Mouse (Mus musculus) right cerebral cortex, postnatal 4 days (tissue): ENCODE data around the gene Gm20388.
A peak's percentile ranks its signal among the peaks of the same experiment; 100 is the strongest.

Experiments used
- DNase-seq: peaks from one replicate; pipeline ENCODE4 v3.0.0-alpha.2; 2022

Gm20388 gene

GRCm38 (mm10) chr8:122442781-122443180 is 2532.1 kb downstream of the Gm20388 start:
- no peak for DNase-seq

DNA sequence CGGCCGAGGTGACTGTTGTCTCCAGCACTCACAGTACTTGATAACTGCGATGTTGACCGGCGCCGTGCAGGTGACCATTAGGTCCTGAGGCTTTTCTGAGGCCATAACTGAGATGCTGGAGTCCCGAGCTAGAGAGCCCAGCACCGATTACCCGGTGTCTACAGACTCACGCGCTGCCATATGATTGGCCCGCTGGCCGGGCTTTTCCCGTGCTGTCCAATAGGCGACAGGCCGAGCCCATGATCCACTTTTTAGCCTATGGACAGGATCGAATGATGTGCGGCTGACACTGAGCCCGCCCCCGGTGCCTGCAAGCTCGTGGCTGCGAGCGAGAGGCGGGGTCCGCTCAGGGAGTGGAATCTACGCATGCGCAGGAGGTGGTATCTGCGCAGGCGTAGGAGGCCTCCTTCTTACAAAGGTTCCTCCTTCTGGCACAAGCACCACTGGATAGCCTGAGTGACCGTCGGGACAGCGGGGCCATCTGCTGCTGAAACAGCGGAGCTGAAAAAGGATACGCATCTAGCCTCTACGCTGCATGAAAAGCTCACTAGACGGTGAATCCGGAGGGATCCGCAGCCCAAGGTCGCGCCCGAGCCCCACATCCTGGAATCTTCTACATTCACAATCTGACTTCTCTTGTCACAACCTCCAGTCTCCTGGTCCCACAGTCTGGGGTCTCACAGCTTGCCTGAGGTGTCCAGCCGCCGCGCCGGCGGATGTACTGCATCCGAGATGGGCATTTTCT is 2532.8 kb downstream of the Gm20388 start, which contains the start of gene Mvd:
Gene Mvd, minus strand, starts transcription at position 161 of the 745 bp plus-strand sequence.
- peak; percentile 96 for DNase-seq

DNA sequence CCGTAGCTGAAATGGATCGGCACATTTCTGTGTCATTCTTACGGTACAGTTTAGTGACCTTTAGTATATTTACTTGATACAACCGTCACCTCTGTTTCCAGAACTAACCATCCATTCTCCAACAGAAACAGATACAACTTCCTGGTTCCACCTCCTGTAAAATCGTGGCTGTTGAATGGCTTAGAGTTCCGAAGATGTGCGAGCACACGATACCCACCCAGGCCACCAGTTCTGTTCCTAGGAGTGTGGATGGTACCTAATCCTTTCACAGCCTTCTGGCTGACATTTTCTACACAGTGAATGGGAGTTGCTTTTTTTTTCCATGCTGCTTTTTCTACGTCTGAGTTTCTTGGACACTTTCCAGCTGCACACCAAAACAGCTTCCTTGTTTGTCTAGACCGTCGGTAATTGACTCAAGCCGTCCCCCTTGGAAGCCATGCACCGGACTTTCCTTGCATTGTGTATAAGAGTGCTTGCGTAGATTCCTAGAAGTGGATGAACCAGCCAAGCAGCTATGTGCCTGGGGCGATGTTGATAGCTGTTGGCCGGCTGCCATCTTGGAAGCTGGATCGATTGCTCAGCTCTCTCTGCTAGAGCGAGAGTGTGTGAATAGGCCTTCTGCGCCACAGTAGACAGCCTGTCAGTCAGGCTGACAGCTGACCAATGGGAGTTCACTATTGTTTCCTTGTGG is 2533.6 kb downstream of the Gm20388 start:
- peak; percentile 84 for DNase-seq

DNA sequence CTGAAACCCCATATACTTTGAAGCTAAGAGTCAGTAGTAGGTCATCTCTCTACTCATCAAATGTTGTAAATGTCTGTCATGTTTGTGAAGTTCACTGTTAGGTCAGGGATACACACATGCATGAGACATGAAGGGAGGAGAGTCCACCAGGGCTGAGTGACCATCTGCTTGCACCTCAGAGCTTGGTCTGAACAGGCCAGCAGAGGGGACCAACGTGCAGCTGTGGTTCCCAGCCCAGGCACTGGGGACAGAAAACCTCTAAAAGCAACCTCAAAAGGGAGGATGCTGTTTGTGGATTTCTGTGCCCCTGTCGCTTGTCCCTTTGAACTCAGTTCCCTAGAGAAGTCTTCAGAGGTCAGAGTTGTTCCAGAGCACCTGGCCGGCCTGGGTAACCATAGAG is 2534.6 kb downstream of the Gm20388 start:
- DNase-seq: no peak

DNA sequence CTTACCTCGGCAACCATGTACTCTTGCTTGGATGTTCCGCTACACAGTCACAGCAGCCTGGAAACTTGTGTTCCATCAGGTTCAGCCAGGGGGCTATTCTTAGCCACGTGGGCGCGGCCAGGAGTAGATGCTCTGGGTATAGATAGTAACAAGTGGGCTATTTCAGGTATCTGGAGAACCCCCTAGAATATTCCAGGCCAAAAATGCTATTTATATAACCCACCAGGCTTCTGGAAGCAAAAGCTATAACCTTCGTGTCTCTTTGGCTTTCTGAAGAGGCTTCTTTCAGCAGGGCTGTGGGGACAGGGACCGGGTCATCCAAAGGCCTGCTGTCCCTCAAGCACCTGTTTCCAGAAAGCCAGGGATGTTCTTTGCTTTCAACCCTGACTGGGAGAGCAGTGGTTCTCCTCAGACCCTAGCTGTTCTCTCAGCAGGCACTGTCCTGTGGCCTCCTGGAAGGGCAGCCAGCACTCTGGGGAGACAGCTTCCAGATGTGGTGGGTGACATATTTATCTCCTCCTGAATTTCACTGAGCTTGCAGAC is 2540.6 kb downstream of the Gm20388 start:
- DNase-seq: no peak

DNA sequence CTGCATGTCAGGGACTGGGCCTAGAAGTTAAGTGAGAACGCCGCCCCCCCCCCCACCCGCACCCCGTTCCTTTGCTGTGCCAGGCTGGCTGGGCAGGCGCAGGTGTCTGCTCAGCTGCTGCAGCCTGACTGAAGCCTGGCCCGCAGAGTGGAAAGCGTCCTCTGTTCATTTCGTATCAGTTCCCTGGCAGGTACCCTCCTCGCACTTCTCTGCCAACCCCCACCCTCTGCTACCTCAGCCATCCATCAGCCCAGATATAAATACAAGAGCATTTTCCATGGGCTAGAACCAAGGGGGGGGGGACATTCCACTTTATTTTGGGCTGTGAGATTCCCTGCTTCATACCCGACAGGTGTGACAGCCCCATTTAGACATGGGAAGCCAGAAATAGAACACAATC is 2541.5 kb downstream of the Gm20388 start:
- no peak for DNase-seq

DNA sequence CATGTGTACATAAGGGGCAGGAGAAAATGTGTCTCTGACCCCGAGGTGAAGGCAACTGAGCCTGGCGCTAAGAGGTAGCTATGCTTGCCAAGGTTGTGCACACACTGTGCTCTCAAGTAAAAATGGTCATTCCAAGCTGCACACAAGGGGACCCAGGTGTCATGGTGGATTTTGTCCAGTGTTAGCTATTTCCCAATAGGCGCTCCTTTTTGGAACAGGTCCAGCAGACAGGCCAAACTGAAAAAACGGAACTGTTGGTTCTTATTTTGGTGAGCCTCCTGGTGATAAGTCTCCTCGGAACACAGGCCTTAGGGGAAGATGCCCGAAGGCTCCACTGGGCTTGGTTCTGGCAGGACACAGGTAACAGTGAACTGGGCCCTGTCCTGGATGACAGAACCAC is 2543.8 kb downstream of the Gm20388 start:
- DNase-seq: no peak

DNA sequence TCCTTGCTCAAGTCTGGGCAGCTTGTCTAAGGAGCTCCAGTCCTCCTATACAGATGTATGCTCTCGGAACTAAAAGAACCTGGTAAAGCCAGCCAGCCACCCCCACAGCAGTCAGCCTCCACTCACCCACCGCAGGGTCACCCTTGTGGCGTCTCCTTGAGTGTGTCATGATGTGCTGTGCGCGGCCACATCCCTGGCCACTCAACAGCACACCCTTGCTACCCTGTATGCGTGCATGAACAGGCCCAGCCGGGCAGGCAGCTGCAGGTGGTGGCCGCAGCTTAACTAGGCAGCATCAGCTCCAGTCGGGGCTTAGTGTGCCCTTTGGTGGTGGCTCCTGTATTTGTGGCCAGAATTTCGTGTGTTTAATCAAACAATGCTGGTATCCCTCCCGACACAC is 2546.5 kb downstream of the Gm20388 start:
- no peak for DNase-seq

GRCm38 (mm10) chr8:122459218-122459900 is 2548.7 kb downstream of the Gm20388 start:
- DNase-seq: peak; percentile 40

- DNase-seq: no peak
Measured at GRCm38 (mm10) chr8:122459990-122460389, 2549.3 kb downstream of the Gm20388 start.

- DNase-seq: no peak
Measured at GRCm38 (mm10) chr8:122460524-122461472, 2550.2 kb downstream of the Gm20388 start, which contains the start of gene Snai3. Gene Snai3 (minus strand): TSS chr8:122460733.

GRCm38 (mm10) chr8:122461473-122462148 is 2551.0 kb downstream of the Gm20388 start:
- DNase-seq: no peak

DNA sequence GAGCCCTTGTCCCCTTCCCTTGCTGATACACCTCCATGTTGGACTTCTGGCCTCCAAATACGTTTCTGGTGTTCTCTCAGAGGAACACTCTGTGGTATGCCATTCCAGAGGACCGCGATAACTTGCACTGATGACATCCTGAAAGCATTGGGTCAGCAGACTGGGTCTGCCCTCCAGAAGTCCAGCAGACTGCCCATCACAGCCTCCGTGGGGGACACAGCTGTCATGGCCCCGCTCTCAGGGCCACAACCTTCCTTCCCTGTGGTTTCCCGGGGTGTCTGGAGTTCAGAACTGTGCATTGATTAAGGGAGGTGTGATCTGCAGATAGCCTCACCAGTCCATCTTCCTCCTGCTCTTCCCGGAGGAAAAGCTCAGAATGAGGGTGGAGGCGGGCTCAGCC is 2551.9 kb downstream of the Gm20388 start:
- no peak for DNase-seq

GRCm38 (mm10) chr8:122463651-122464640 is 2553.3 kb downstream of the Gm20388 start:
- no peak for DNase-seq

- no peak for DNase-seq
Measured at GRCm38 (mm10) chr8:122464985-122465384, 2554.3 kb downstream of the Gm20388 start.

DNA sequence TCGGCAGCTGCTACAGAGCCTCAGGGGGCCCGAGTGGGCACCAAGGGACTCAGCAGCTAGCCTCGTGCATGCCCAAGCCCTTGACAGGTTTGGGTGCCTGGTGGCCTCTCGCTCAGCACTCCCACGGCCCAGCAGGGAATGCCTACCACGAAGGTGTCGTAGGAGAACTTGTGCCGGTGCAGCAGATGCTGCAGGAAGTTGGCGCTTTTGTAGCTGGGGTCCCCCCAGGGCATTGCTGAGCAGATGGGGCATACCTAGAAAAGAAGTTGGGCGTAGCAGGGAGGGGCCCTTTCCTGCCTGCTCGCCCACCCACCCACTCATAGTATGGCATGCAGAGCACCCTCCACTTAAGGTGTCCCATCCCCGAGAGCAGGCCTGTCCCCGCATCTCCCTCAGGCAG is 2557.2 kb downstream of the Gm20388 start:
- no peak for DNase-seq

DNA sequence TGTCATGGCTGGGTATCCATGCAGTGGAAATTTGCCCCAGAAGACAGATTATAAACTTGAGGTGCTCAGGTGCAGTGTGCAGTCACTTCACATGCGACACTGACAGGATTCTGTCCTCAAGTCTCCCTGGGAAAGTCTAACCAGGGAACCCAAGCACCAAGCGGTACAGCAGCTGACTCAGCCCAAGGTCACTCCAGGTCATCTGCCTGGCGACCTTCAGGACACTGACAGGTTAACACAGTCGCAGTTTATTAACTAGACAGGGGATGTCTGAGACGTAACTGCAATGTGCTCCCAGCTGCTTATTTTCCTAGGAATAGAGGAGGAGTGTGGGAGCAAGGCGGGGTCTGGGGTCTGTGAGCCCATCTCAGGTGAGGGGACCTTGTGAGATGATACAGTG is 2558.8 kb downstream of the Gm20388 start:
- DNase-seq: no peak

DNA sequence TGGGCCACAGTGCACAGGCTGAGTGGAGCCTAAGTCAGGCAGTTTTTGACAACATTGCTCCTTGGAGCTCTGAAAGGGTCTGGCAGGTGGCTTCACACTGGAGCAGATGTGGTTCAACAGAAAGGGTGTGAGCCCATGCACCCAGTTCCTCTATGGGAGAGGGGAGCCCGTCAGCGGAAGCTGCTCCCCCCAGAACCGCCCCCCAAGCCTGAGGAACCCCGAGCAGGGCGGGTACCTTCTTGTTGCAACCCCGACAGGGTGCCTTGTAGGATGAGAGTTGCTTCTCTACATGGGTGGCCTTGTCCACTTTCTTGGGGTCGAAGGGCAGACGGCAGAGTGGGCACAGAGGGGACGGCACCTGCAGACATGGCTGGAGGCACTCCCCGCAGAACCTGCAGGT is 2559.3 kb downstream of the Gm20388 start:
- no peak for DNase-seq

- DNase-seq: no peak
Measured at GRCm38 (mm10) chr8:122470691-122471090, 2560.1 kb downstream of the Gm20388 start.

DNA sequence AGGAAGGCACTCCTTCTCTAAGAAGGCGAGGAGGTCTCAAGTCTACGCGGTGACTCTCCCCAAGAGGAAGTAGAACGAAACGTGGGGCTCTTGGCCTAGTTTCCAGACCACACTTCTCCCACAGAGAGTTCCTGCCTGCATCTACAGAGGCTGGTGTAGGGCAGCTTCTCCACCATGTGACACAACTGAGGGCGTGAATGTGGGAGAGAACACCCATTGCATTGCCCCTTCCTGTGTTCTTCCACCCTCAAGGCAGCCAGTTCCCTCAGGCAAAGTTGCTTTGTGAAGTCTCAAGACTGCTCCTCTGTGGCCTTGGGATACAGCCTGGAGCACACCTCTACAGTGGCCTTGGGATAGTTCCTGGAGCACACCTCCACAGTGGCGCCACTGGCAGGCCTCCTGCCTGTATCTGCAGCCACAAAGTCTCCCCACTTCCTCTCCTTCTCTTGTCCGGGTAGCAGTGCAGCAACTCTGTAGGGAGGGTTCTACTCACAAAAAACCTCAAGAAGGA is 2563.3 kb downstream of the Gm20388 start:
- DNase-seq: no peak
